Mouse (Mus musculus): ENCODE data around the gene Abraxas2.

GRCm38 (mm10) chr7:132814089-132814450 is 45.0 kb upstream of the Abraxas2 start:
- TF ChIP-seq POLR2A (IDR thresholded peaks at IDR 0.05; ENCODE audit: borderline replicate concordance, control insufficient read depth, low read depth, low read length), result no peak
- TF ChIP-seq CTCF (IDR thresholded peaks at IDR 0.05; ENCODE audit: control insufficient read depth, insufficient read depth, low read length), result no peak

All from bone marrow, adult 2 months (tissue).